Mouse (Mus musculus) CH12.LX (cell line): Measurements from ENCODE around the gene Rgl2. TPM values are rescaled to one million over a fixed set of nuclear protein-coding genes. Genes with fewer than 3 reads are reported as not detected.

Experiments
- DNase-seq: peaks from one replicate; pipeline ENCODE4 v3.0.0-alpha.2; 2013; ENCODE audit errors: extremely low read depth
- H3K27ac ChIP-seq: 2 replicates; pipeline ENCODE4 v1.5.1; 2012; ENCODE audit warnings: low read depth, mild to moderate bottlenecking, control low read depth, moderate library complexity; ENCODE audit not compliant: insufficient read depth
- H3K27me3 ChIP-seq: replicated peaks from 2 replicates; pipeline ENCODE3; 2012; ENCODE audit warnings: inconsistent platforms
- H3K36me3 ChIP-seq, 2 experiments: replicated peaks in 1 of 2; 2 replicates each; pipeline versions ENCODE3 to v1.6.1; 2012; ENCODE audit warnings: inconsistent platforms in 1 of 2, low read length in 1 of 2, mild to moderate bottlenecking in 1 of 2, mixed read lengths in 1 of 2, moderate library complexity in 1 of 2; ENCODE audit not compliant: control insufficient read depth in 1 of 2, insufficient read depth in 1 of 2
- H3K4me1 ChIP-seq, 2 experiments: 2 replicates each; pipeline ENCODE4 v1.6.1; 2012; ENCODE audit warnings: inconsistent platforms in 1 of 2, moderate library complexity in 1 of 2; ENCODE audit not compliant: insufficient read depth in 2 of 2, control insufficient read depth in 1 of 2
- H3K4me2 ChIP-seq: 2 replicates; pipeline ENCODE4 v1.6.1; 2012; ENCODE audit warnings: low read depth, mild to moderate bottlenecking, control low read depth; ENCODE audit not compliant: poor library complexity, insufficient read depth, severe bottlenecking
- H3K4me3 ChIP-seq, 3 experiments: fragments of 150-350 bp in 1 of 3; sonication (generic) in 1 of 3; replicated peaks in 1 of 3; 2 replicates each; pipeline versions ENCODE3 to v1.5.1; 2011 to 2012; ENCODE audit warnings: low read depth in 2 of 3, low read length in 2 of 3, mild to moderate bottlenecking in 2 of 3, moderate library complexity in 2 of 3, control low read depth in 1 of 3, improper control_type of control experiment in 1 of 3, inconsistent platforms in 1 of 3, mixed read lengths in 1 of 3; ENCODE audit not compliant: poor library complexity in 1 of 3
- H3K79me2 ChIP-seq: replicated peaks from 2 replicates; pipeline ENCODE4 v1.6.1; 2012; ENCODE audit warnings: mild to moderate bottlenecking, moderate library complexity; ENCODE audit not compliant: control insufficient read depth, poor library complexity, insufficient read depth, severe bottlenecking; ENCODE audit errors: extremely low read depth
- H3K9ac ChIP-seq: 2 replicates; pipeline ENCODE4 v1.6.1; 2012; ENCODE audit warnings: low read depth, mild to moderate bottlenecking, control low read depth, moderate library complexity; ENCODE audit not compliant: insufficient read depth
- H3K9me3 ChIP-seq: replicated peaks from 2 replicates; pipeline ENCODE3; 2012; ENCODE audit warnings: low read length, inconsistent platforms, mixed read lengths
- CHD2 ChIP-seq: IDR thresholded peaks from 2 replicates; pipeline ENCODE4 v1.6.1; 2011; ENCODE audit warnings: low read length, improper control_type of control experiment
- ELF1 ChIP-seq: IDR thresholded peaks from 2 replicates; pipeline ENCODE4 v1.6.1; 2014; ENCODE audit warnings: low read depth, mild to moderate bottlenecking, inconsistent platforms, low read length, improper control_type of control experiment
- EP300 ChIP-seq: IDR thresholded peaks from 2 replicates; pipeline ENCODE4 v1.6.1; 2011; ENCODE audit warnings: low read length, improper control_type of control experiment
- ETS1 ChIP-seq: conservative IDR thresholded peaks from 2 replicates; pipeline ENCODE4 v1.6.1; 2012; ENCODE audit warnings: low read depth, mild to moderate bottlenecking, inconsistent platforms, low read length, improper control_type of control experiment, moderate library complexity
- GABPA ChIP-seq: IDR thresholded peaks from 2 replicates; pipeline ENCODE4 v1.6.1; 2012; ENCODE audit warnings: low read depth, low read length, improper control_type of control experiment, inconsistent platforms; ENCODE audit not compliant: insufficient replicate concordance
- HCFC1 ChIP-seq: IDR thresholded peaks from 2 replicates; pipeline ENCODE4 v1.6.1; 2012; ENCODE audit warnings: low read depth, mild to moderate bottlenecking, inconsistent platforms, low read length, improper control_type of control experiment
- MAFK ChIP-seq: IDR thresholded peaks from 2 replicates; pipeline ENCODE4 v1.6.1; 2011; ENCODE audit warnings: low read length, improper control_type of control experiment; ENCODE audit not compliant: insufficient replicate concordance
- MAX ChIP-seq: IDR thresholded peaks from 2 replicates; pipeline ENCODE4 v1.6.1; 2011; ENCODE audit warnings: low read length, improper control_type of control experiment
- MAZ ChIP-seq: IDR thresholded peaks from 2 replicates; pipeline ENCODE4 v1.6.1; 2012; ENCODE audit warnings: low read depth, mild to moderate bottlenecking, inconsistent platforms, low read length, improper control_type of control experiment, moderate library complexity
- MEF2A ChIP-seq: IDR thresholded peaks from 2 replicates; pipeline ENCODE4 v1.6.1; 2014; ENCODE audit warnings: low read depth, mild to moderate bottlenecking, inconsistent platforms, low read length, improper control_type of control experiment, borderline replicate concordance
- MYC ChIP-seq: IDR thresholded peaks from 2 replicates; pipeline ENCODE4 v1.6.1; 2011; ENCODE audit warnings: low read depth, mild to moderate bottlenecking, improper control_type of control experiment, low read length
- NELFE ChIP-seq: IDR thresholded peaks from 2 replicates; pipeline ENCODE4 v1.6.1; 2011; ENCODE audit warnings: low read depth, low read length, improper control_type of control experiment
- PAX5 ChIP-seq: IDR thresholded peaks from 2 replicates; pipeline ENCODE4 v1.6.1; 2012; ENCODE audit warnings: low read length, inconsistent platforms, mixed read lengths
- POLR2A ChIP-seq: IDR thresholded peaks from 2 replicates; pipeline ENCODE4 v1.6.1; 2011; ENCODE audit warnings: low read depth, mild to moderate bottlenecking, improper control_type of control experiment, low read length
- RCOR1 ChIP-seq: conservative IDR thresholded peaks from 2 replicates; pipeline ENCODE4 v1.6.1; 2012; ENCODE audit warnings: low read depth, mild to moderate bottlenecking, inconsistent platforms, low read length, improper control_type of control experiment
- SMC3 ChIP-seq: IDR thresholded peaks from 2 replicates; pipeline ENCODE4 v1.6.1; 2011; ENCODE audit warnings: low read depth, low read length, improper control_type of control experiment
- TCF12 ChIP-seq: IDR thresholded peaks from 2 replicates; pipeline ENCODE4 v1.6.1; 2014; ENCODE audit warnings: low read depth, mild to moderate bottlenecking, inconsistent platforms, low read length, improper control_type of control experiment
- ZMIZ1 ChIP-seq: IDR thresholded peaks from 2 replicates; pipeline ENCODE4 v1.6.1; 2012; ENCODE audit warnings: low read depth, mild to moderate bottlenecking, inconsistent platforms, low read length, improper control_type of control experiment
- dilution Hi-C: fragments of 300-500 bp; cut with MboI; formaldehyde crosslinking; loops from 2 replicates; pipeline ENCODE4 v1.14.3; 2020; ENCODE audit warnings: low sequenced_read_pairs; ENCODE audit not compliant: extremely low pct_unique_long_range_greater_than_20kb, extremely low pct_ligation_motif_present
- in situ Hi-C: fragments of 300-500 bp; cut with MboI; formaldehyde crosslinking; loops from 3 replicates; pipeline ENCODE4 v1.14.3; 2019; ENCODE audit warnings: low sequenced_read_pairs, low pct_ligation_motif_present, low pct_unique_long_range_greater_than_20kb, mixed read lengths
- polyA plus RNA-seq: library from polyadenylated mRNA; unstranded; fragments of >175 nt; gene quantifications from 2 replicates; pipeline ENCODE4 v1.2.1, GENCODE M21; 2012; ENCODE audit warnings: low read depth; ENCODE audit not compliant: insufficient read length
- total RNA-seq, 2 experiments: library from RNA; depleted of rRNA; stranded (reverse); fragments of 300-350 nt in 1 of 2; fragments of >200 nt in 1 of 2; gene quantifications; 2 replicates each; pipeline ENCODE4 v1.2.3; 2012 to 2014

Gene Rgl2
- total and polyA plus RNA-seq, 3 experiments, result 20.1 to 29.1 (median 25.6) TPM

- TF ChIP-seq RCOR1 (0 out of 2 replicates have a peak, but pooled peaks have one; percentile 26), MAFK (no peak), ZMIZ1 (peak; percentile 47; the same call in 1 of the 2 replicates), SMC3 (no peak)
Observed at GRCm38 (mm10) chr17:33955555-33956214, 26.3 kb downstream of the Rgl2 start, which contains the start of the genes Vps52 and Rps18 (continued).

- Histone ChIP-seq H3K9ac (peak overlapping the region; percentile 99), H3K4me1 (peaks cover 7 to 31% of the 10 kb centered on the region in 2 experiments), H3K9me3 (no peaks in the 10 kb centered on the region), H3K79me2 (peaks cover 29% of the 10 kb centered on the region), H3K27ac (peak overlapping the region; percentile 60; the same call in 1 of the 2 replicates), H3K27me3 (no peaks in the 10 kb centered on the region), H3K4me2 (peak overlapping the region; percentile 97), H3K36me3 (peaks cover 54 to 66% of the 10 kb centered on the region in 2 experiments), H3K4me3 (peak overlapping the region; percentile 91 to 99 (median 96))
- in situ Hi-C loops (no loop called here), dilution Hi-C loops (no loop called here)
- 0 out of 2 replicates have a peak, but pooled peaks have one; percentile 8 for TF ChIP-seq ZMIZ1
- no peak for TF ChIP-seq POLR2A
- no peak for DNase-seq
Observed at GRCm38 (mm10) chr17:33956336-33956735, 27.0 kb downstream of the Rgl2 start.

- Histone ChIP-seq H3K36me3 (peaks cover 48 to 61% of the 10 kb centered on the region in 2 experiments), H3K4me2 (peak overlapping the region; percentile 97)
- in situ Hi-C loops, result no loop called here
Observed at GRCm38 (mm10) chr17:33957493-33957892, 28.1 kb downstream of the Rgl2 start.

More at GRCm38 (mm10) chr17:33957493-33957892, 28.1 kb downstream of the Rgl2 start:
- DNase-seq, result peak; percentile 79
- Histone ChIP-seq H3K4me3 (peak overlapping the region; percentile 36 to 96 (median 37)), H3K79me2 (peaks cover 29% of the 10 kb centered on the region), H3K9ac (peak overlapping the region; percentile 99), H3K4me1 (peaks cover 7 to 30% of the 10 kb centered on the region in 2 experiments), H3K27ac (peak overlapping the region; percentile 62), H3K9me3 (no peaks in the 10 kb centered on the region)
- dilution Hi-C loops, result no loop called here
- TF ChIP-seq CHD2, result peak; percentile 71; the same call in 1 of the 2 replicates
- no peak for TF ChIP-seq MAZ
- peak; percentile 24; the same call in 1 of the 2 replicates for TF ChIP-seq NELFE
- peak; percentile 20; the same call in 1 of the 2 replicates for TF ChIP-seq MEF2A
- 0 out of 2 replicates have a peak, but pooled peaks have one; percentile 15 for TF ChIP-seq HCFC1
- TF ChIP-seq MYC, result peak; percentile 86
- no peak for TF ChIP-seq PAX5
- TF ChIP-seq ETS1, result peak; percentile 75
- TF ChIP-seq ELF1, result 0 out of 2 replicates have a peak, but pooled peaks have one; percentile 24
- peak; percentile 33; the same call in 1 of the 2 replicates for TF ChIP-seq POLR2A
- no peak for TF ChIP-seq GABPA
- TF ChIP-seq TCF12, result peak; percentile 69
- peak; percentile 72 for TF ChIP-seq EP300
- TF ChIP-seq MAX, result peak; percentile 49
- TF ChIP-seq, all 38 proteins: peak for 11
- H3K27me3 ChIP-seq, result no peaks in the 10 kb centered on the region
